Comparison of ENCODE assay signal across 8 mouse cellular contexts in the genomic region with DNA sequence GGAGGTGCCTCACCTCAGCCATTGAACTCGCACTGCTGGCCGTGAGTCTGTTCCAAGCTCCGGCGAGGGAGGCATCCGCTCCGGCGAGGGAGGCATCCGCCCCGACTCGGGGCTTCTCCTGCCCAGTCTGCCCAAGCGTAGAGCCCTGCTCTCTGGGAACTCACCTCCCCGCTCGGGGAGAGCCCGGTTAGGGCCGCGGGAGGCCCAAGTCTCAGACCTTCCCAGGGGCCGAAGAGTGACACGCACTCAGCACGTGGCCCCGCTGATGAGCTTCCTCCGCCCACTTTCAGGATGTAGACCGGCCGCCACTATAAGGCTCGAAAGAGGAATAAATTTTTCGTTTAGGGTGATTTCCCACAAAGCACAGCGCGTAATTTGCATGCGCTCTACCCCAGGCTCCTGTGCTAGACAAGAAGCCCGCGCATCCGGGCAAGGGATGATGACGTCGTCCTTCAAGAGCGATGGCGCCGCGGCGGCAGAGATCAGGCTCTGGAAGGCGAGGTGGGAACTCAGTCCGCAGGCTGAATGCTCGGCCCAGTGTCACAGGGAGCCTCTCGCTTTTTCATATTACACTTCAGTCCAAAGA. TPM values are rescaled to one million over a fixed set of nuclear protein-coding genes. Genes with fewer than 3 reads are reported as not detected.
DNase-seq lines count a peak whose midpoint lies in the region; ATAC-seq lines count a peak whose summit lies in the region.

Ccnb1ip1 (minus strand) TSS at position 246 of the 586 bp plus-strand sequence.
Parp2 (plus strand) TSS at position 355 of the 586 bp plus-strand sequence.

- H3K36me3 ChIP-seq in heart, embryonic 14.5 days (ENCODE audit: control insufficient read depth, insufficient read depth, low read length) = peaks cover 28% of the 10 kb centered on the region
- peaks cover 25% of the 10 kb centered on the region for H3K36me3 ChIP-seq in liver, embryonic 13.5 days
- H3K36me3 ChIP-seq in stomach, embryonic 16.5 days (ENCODE audit: control insufficient read depth, insufficient read depth, low read length) = no peaks in the 10 kb centered on the region

- no peaks in the 10 kb centered on the region for H3K27me3 ChIP-seq in heart, embryonic 14.5 days (ENCODE audit: control insufficient read depth, insufficient read depth, low read length)
- no peaks in the 10 kb centered on the region for H3K27me3 ChIP-seq in liver, embryonic 13.5 days
- H3K27me3 ChIP-seq in stomach, embryonic 16.5 days (ENCODE audit: control insufficient read depth, insufficient read depth, low read length) = no peaks in the 10 kb centered on the region

- peak within 1 kb of the TSS; percentile 78 for H3K4me2 ChIP-seq in heart, embryonic 14.5 days (ENCODE audit: low read length)
- peak within 1 kb of the TSS; percentile 71 for H3K4me2 ChIP-seq in liver, embryonic 13.5 days
- H3K4me2 ChIP-seq in stomach, embryonic 16.5 days (ENCODE audit: low read depth, low read length) = peak within 1 kb of the TSS; percentile 57

- peak within 1 kb of the TSS; percentile 86 for H3K9ac ChIP-seq in heart, embryonic 14.5 days (ENCODE audit: low read length)
- peak within 1 kb of the TSS; percentile 73 for H3K9ac ChIP-seq in liver, embryonic 13.5 days
- H3K9ac ChIP-seq in stomach, embryonic 16.5 days (ENCODE audit: low read length) = peak within 1 kb of the TSS; percentile 76

- peak; percentile 93 for DNase-seq in c-Kit-negative CD71-positive TER-119-positive erythroid progenitor cells, embryonic 14.5 days (ENCODE audit: low read depth, low spot score)
- DNase-seq in fibroblast of lung, adult 2 months (ENCODE audit: low read depth) = peak; percentile 99
- DNase-seq in kidney, postnatal 14 days = peak; percentile 98
- DNase-seq in liver, embryonic 13.5 days = peak; percentile 83
- DNase-seq in neural tube, embryonic 10.5 days (ENCODE audit: extremely low spot score, low spot score) = peak; percentile 96

- peak within 1 kb of the TSS; percentile 85 to 88 for H3K27ac ChIP-seq in heart, embryonic 14.5 days (replicated peaks in 1 of 2; ENCODE audit: control insufficient read depth in 1 of 2, insufficient read depth in 1 of 2, low read depth in 2 of 2, low read length in 2 of 2)
- peak within 1 kb of the TSS; percentile 89 for H3K27ac ChIP-seq in liver, embryonic 13.5 days
- H3K27ac ChIP-seq in stomach, embryonic 16.5 days (ENCODE audit: low read length) = peak within 1 kb of the TSS; percentile 91

- ATAC-seq in CD4-positive, CD25-positive, alpha-beta regulatory T cell, adult 4 months = peak; percentile 86
- peak; percentile 99 for ATAC-seq in heart, embryonic 14.5 days (ENCODE audit: insufficient number of reproducible peaks, insufficient read depth, low FRiP score, low read depth)
- ATAC-seq in liver, embryonic 13.5 days (ENCODE audit: low read depth) = peak; percentile 99
- peak; percentile 100 for ATAC-seq in stomach, embryonic 16.5 days (ENCODE audit: insufficient read depth, low FRiP score)

- H3K9me3 ChIP-seq in heart, embryonic 14.5 days (ENCODE audit: control insufficient read depth, low read length) = no peaks in the 10 kb centered on the region
- no peaks in the 10 kb centered on the region for H3K9me3 ChIP-seq in liver, embryonic 13.5 days (replicated peaks)
- no peaks in the 10 kb centered on the region for H3K9me3 ChIP-seq in stomach, embryonic 16.5 days (replicated peaks; ENCODE audit: control insufficient read depth, low read length)

- WGBS in heart, embryonic 14.5 days = 0% methylated on average over 42 of the region's 42 CpGs
- under 1% methylated on average over 42 of the region's 42 CpGs for WGBS in liver, embryonic 13.5 days (ENCODE audit: insufficient replicate concordance)
- under 1% methylated on average over 42 of the region's 42 CpGs for WGBS in stomach, embryonic 16.5 days

- H3K4me1 ChIP-seq in heart, embryonic 14.5 days (ENCODE audit: control insufficient read depth in 2 of 2, insufficient read depth in 2 of 2, low read length in 2 of 2) = peaks cover 0 to 4% of the 10 kb centered on the region in 2 experiments; a peak in 2 of 4 replicates
- H3K4me1 ChIP-seq in liver, embryonic 13.5 days (replicated peaks) = peaks cover 25% of the 10 kb centered on the region
- peaks cover 3% of the 10 kb centered on the region for H3K4me1 ChIP-seq in stomach, embryonic 16.5 days (ENCODE audit: control insufficient read depth, insufficient read depth, low read length)

- peak within 1 kb of the TSS; percentile 62 to 65 for H3K4me3 ChIP-seq in heart, embryonic 14.5 days (ENCODE audit: control insufficient read depth in 1 of 2, insufficient read depth in 1 of 2, low read depth in 1 of 2, low read length in 2 of 2)
- peak within 1 kb of the TSS; percentile 58 for H3K4me3 ChIP-seq in liver, embryonic 13.5 days (replicated peaks)
- peak within 1 kb of the TSS; percentile 64 for H3K4me3 ChIP-seq in stomach, embryonic 16.5 days (replicated peaks; ENCODE audit: low read length)

RNA-seq across cellular contexts. Expression of gene Ccnb1ip1, which starts in this region (rescaled TPM):
- polyA plus RNA-seq in CD4-positive, CD25-positive, alpha-beta regulatory T cell, adult 4 months (2017; shearing (Covaris generic)) = not detected
- not detected in 2 replicates for polyA plus RNA-seq in heart, embryonic 14.5 days (2014; fragmentation: Nextera tagmentation; extraction: Ambion mirVana)
- polyA plus RNA-seq in liver, embryonic 13.5 days (2015; fragmentation: Nextera tagmentation; extraction: Ambion mirVana) = not detected in 2 replicates
- not detected in 2 replicates for polyA plus RNA-seq in stomach, embryonic 16.5 days (2015; fragmentation: Nextera tagmentation; extraction: Ambion mirVana)

RNA-seq across cellular contexts. Expression of gene Parp2, which starts in this region (rescaled TPM):
- polyA plus RNA-seq in CD4-positive, CD25-positive, alpha-beta regulatory T cell, adult 4 months (2017; shearing (Covaris generic)) = 100 to 1,000 TPM; 116 to 117 TPM
- 42.4 and 46.0 TPM in 2 replicates for polyA plus RNA-seq in heart, embryonic 14.5 days (2014; fragmentation: Nextera tagmentation; extraction: Ambion mirVana)
- polyA plus RNA-seq in liver, embryonic 13.5 days (2015; fragmentation: Nextera tagmentation; extraction: Ambion mirVana) = 39.5 and 43.8 TPM in 2 replicates
- 56.4 and 62.2 TPM in 2 replicates for polyA plus RNA-seq in stomach, embryonic 16.5 days (2015; fragmentation: Nextera tagmentation; extraction: Ambion mirVana)

Comparison
In these comparisons a context has a peak if more than half of its experiments do, and no peak if none do; other contexts are left out.
1. Peak in every context shown above with its lines: DNase-seq, ATAC-seq, H3K4me3 ChIP-seq and H3K27ac ChIP-seq.